Mouse (Mus musculus): ENCODE data around the gene Eif4enif1.

DNA sequence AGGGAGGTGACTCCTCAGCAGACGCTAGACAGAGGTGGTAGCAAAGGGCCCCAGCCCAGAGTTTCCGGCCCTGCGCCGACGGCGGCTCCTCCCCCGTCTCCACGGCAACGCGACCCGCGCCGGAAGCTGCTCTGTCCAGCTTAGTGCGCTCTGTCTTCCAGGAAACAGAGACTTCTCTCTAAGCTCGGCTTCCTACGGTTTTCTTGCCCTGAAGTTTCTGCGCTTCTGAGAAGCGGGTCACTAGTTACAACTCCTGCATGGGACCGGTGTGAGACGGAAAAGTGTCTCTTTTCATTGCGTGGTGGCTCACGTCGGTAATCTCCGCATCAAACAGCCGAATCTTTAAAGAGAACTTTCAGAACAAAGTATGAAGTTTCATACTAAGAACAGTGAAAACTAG is 8.8 kb upstream of the Eif4enif1 start, which contains the start of gene Sfi1:
- no peak for TF ChIP-seq CTCF (IDR thresholded peaks at IDR 0.05; ENCODE audit: extremely low read depth, insufficient read depth, low read length)
- no peak for TF ChIP-seq POLR2A (IDR thresholded peaks at IDR 0.05; ENCODE audit: extremely low read depth, insufficient read depth, low read length)

Data from cortical plate, adult 2 months (tissue).